8 mouse cellular contexts compared by ENCODE assay signal in the genomic region with DNA sequence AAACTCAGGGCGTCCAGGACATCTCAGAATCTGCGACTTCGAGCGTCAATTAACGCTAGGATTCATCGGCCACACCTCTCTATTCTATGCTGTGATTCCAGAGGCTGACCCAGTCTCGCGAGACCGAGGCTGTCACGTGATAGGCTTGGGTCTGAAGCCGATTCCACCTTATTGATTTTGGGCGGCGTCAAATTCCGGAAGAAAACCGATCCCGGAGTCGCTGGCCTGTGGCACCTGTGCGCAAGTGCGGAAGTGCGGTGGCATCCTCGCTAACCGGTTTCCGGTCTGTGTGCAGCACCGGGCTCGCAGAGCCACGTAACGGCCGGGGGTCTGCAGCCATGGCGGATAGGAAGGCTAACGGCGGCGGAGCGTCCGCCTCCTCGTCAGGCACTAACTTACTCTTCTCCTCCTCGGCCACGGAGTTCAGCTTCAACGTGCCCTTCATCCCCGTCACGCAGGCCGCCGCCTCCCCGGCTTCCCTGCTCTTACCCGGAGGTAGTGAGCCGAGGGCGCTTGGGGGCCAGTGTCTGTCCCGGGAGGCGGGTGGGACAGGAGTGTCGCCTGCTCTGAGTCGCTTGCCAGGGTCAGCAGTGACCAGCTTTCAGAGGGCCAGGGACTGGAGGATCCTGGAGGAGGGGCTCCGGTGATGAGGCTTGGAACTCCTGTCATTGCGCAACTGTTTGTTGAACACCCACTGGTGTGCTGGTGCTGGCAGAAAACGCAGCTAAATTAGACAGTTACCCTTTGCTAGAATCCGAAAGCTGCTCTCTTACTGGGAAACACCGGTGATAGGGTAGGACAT. TPM values are rescaled to one million over a fixed set of nuclear protein-coding genes. Genes with fewer than 3 reads are reported as not detected.
DNase-seq lines count a peak whose midpoint lies in the region; ATAC-seq lines count a peak whose summit lies in the region.

Gene Sec23ip, plus strand, starts transcription at position 260 of the 802 bp plus-strand sequence.

- H3K4me2 ChIP-seq in intestine, embryonic 14.5 days (ENCODE audit: low read length), result peak within 1 kb of the TSS; percentile 80

- peak within 1 kb of the TSS; percentile 88 for H3K9ac ChIP-seq in intestine, embryonic 14.5 days (ENCODE audit: low read length)

- ATAC-seq in intestine, embryonic 14.5 days (replicated peaks; ENCODE audit: low FRiP score, low TSS enrichment, low read depth), result peak; percentile 88

- peak within 1 kb of the TSS; percentile 100 for H3K4me3 ChIP-seq in intestine, embryonic 14.5 days (ENCODE audit: low read depth, low read length)

- H3K27ac ChIP-seq in intestine, embryonic 14.5 days (ENCODE audit: low read depth), result peak within 1 kb of the TSS; percentile 64; the same call in 1 of the 2 replicates

- intact Hi-C loops in left cerebral cortex, postnatal 14 days (cut with DNase I), result no loop called here

- H3K4me1 ChIP-seq in intestine, embryonic 14.5 days (replicated peaks; ENCODE audit: control insufficient read depth, insufficient read depth, low read length), result peaks cover 29% of the 10 kb centered on the region

- peaks cover 8% of the 10 kb centered on the region for H3K36me3 ChIP-seq in intestine, embryonic 14.5 days (ENCODE audit: control insufficient read depth, insufficient read depth, low read length)

- DNase-seq in adrenal gland, adult 18-20 months (ENCODE audit: low spot score in 2 of 2), result peak; percentile 95
- DNase-seq in embryo, embryonic 11 days, result peak; percentile 99
- peak; percentile 97 for DNase-seq in gastrocnemius, postnatal 25 days
- DNase-seq in intestine, embryonic 14.5 days (ENCODE audit: low spot score), result peak; percentile 96
- peak; percentile 99 for DNase-seq in left cerebral cortex, postnatal 14 days (ENCODE audit: low spot score in 2 of 2)
- DNase-seq in mesoderm, embryonic 11.5 days (ENCODE audit: low read depth, low spot score), result peak; percentile 99
- DNase-seq in right cerebral cortex, postnatal 36 days (ENCODE audit: low spot score in 2 of 2), result peak; percentile 98 to 99
- DNase-seq in yolk sac, embryonic 10.5 days (ENCODE audit: low spot score), result peak; percentile 97

- no peaks in the 10 kb centered on the region for H3K9me3 ChIP-seq in intestine, embryonic 14.5 days (ENCODE audit: control insufficient read depth, low read length)

- WGBS in intestine, embryonic 14.5 days, result under 1% methylated on average over 55 of the region's 55 CpGs

- no peaks in the 10 kb centered on the region for H3K27me3 ChIP-seq in intestine, embryonic 14.5 days (replicated peaks; ENCODE audit: control insufficient read depth, insufficient read depth, low read length)

RNA-seq across cellular contexts. Expression of gene Sec23ip, which starts in this region (rescaled TPM):
- 10 to 100 TPM; 41.7 to 46.2 TPM for total RNA-seq in adrenal gland, adult 18-20 months (2021)
- 10 to 100 TPM; 19.0 to 22.4 TPM for total RNA-seq in gastrocnemius, postnatal 25 days (2021)
- polyA plus RNA-seq in intestine, embryonic 14.5 days (2014; fragmentation: Nextera tagmentation; extraction: Ambion mirVana), result 34.0 and 35.3 TPM in 2 replicates
- total RNA-seq in left cerebral cortex, postnatal 14 days (2021), result 10 to 100 TPM; 34.9 to 39.3 TPM

Comparison
In these comparisons a context has a peak if more than half of its experiments do, and no peak if none do; other contexts are left out.
1. Peak in every context shown above with its lines: DNase-seq, ATAC-seq, H3K4me3 ChIP-seq and H3K27ac ChIP-seq.